Mouse (Mus musculus): ENCODE measurements around the gene Gng12.

Gng12 gene

DNA sequence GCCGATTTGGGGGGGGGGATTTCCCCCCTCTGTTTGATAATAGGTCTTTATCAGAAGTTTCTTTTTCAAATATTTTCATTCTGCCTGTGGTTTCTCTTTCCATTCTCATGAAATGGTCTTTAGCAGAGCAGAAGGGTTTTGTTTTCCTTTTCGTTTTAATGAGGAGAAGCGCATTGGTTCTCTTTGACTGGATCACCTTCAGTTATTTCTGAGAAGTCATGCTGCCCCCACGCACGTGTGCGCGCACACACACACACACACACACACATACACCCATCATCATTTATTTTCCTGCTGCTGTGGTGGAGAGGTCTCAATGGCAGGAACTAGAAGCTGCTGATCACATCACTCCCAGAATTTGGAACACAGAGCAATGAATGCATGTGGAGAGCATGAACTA is 20.8 kb downstream of the Gng12 start:
- no peak for DNase-seq (ENCODE audit: low spot score in 2 of 2)

DNA sequence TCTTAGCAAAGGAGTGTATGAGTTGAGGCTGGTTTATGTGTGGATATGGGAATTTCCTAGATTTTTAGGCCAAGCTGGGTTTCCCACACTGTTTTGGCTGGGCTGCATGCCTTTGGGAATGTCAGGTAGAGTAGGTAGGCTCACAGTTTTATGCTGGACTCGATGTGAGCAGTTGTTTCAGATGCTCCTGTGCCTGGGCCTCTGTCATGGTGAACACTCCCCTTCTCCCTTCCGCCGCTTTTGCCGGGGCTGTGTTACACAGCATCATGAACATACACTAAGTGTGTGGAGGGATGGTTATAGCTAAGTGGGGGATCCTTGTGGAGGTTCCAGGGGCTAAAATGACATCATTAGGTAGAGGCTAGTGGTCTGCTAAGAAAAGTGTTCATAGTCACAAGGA is 24.6 kb downstream of the Gng12 start:
- DNase-seq (ENCODE audit: low spot score in 2 of 2) = no peak

DNA sequence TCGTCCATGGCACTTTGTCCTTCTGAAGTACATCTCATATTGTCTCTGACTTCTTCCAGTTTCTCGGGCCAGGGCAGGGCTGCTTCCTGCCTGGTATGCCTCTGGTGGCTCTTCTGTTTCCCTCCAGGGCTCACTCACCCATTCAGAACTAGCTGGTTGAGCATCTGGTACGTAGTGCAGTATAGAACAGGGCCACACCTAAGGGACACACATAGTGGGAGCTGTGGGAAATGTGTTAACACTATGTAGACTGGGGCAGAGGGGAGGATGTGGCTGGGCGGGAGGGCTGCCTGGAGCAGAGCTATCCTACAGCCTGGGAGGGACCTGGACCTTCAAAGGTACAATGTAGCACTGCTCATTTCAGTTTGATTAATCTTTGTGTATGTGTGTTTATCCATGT is 25.6 kb downstream of the Gng12 start:
- no peak for DNase-seq (ENCODE audit: low spot score in 2 of 2)

DNA sequence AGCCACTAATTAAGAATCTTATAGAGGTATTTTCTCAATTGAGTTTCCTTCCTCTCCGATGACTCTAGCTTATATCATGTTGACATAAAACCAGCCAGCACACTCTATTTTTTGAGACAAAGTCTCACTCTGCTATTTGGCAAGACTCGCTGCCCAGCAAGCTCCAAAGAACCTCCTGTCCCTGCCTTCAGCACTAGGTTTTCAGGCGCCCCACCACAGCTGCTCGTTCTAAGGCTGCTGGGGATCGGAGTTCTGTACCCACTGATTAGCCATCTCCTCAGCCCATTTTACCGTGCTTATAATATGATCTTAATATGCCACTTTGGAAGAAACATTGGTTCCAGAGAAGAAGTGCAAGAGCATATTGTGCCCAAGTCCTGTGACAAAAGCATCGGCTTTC is 26.3 kb downstream of the Gng12 start:
- no peak for DNase-seq (ENCODE audit: low spot score in 2 of 2)

DNA sequence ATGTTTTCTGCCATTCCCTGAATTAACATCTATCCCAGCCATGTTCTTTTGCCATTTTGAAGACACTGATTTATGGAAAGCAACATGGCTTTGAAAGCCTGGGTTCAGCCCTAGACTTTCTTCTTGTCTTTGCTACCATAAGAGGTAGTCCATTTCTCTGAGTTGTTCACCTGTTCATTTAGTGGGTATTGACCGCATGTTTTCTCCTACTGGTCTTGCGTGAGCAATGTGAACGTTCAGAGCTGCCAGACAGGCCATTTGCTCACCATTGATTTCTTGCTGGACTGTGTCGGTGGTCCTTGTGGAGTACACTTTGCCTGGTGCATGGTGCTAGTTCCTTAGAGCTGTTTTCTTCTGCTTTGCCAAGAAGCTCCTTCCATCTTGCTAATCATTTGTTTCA is 27.7 kb downstream of the Gng12 start:
- no peak for DNase-seq (ENCODE audit: low spot score in 2 of 2)

DNA sequence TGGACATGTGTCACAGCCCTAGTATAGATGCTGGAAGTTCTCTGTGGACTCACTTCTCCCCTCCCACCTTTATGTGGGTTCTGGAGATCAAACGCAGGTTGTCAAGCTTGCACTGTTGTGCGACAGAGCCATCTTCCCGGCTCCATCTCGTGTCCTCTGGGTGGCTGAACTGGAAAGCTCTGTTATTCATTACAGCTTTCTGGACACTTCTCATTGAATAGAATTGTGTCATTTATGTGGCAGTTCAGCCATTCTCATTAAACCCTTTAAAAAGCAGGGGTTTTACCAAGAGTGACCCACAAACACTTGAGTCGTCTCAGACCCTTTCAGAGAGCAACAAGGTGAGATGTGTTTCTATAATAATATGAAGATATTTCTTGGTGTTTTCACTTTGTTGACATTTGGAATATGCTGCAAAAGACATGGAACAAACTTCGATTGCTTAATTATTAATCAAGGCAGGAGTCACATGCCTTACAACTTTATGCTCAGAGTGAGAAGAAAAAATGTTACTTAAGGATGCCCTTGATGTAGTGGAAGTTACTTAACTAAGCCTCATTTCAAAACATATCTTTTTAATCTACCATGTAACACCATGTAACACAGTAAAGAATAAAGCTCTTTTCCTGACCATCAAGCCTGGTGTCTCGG is 28.2 kb downstream of the Gng12 start:
- DNase-seq (ENCODE audit: low spot score in 2 of 2) = no peak

DNA sequence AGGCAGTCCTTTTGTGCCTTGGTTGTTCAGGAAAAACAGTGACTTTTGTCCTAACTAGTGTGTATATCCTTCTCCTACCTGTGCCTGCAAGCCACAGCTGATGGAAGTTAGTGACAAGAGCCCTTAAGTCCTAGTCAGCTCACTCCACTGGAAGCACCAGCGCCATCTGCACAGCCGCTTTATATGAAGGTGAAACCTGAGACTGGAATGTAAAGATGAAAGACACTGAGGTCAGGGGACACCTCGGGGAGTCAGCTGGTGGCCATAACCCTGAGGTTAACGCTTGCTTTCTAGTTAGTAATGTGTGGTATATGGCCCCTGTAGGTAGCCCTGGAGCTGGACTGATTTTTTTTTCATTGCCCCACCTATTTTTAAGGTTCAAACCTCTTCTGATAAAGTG is 30.1 kb downstream of the Gng12 start:
- DNase-seq (ENCODE audit: low spot score in 2 of 2) = no peak

DNA sequence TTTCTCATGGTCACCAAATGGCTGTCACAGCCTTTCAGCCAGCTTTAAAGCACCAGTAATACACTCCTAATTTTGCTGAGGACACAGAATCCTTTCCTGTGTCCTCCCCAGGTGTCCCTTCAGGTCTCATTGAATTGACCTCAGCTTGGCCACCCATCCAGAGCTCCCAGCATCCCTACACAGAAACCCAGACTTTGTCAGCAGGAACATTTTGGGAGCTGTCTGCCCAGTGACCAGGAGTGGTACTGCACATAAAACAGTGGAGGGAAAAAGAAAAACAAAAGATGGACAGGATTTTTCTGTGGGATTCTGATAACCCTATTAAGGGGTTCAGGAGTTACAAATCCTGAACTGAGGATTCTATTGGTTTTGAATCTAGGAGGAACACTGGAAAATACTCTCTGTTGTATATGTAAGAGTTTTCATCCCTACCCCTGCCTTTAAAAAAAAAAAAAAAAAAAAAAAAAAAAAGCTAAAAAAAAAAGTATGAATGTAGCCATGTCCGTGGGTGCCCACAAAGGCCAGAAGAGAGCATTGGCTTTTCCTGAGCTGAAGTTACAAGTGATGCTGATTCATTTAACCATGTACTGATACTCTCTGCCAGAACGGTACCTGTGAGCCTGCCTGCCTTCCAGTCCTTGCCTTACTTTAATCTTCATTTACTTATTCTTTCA is 32.9 kb downstream of the Gng12 start:
- no peak for DNase-seq (ENCODE audit: low spot score in 2 of 2)

DNA sequence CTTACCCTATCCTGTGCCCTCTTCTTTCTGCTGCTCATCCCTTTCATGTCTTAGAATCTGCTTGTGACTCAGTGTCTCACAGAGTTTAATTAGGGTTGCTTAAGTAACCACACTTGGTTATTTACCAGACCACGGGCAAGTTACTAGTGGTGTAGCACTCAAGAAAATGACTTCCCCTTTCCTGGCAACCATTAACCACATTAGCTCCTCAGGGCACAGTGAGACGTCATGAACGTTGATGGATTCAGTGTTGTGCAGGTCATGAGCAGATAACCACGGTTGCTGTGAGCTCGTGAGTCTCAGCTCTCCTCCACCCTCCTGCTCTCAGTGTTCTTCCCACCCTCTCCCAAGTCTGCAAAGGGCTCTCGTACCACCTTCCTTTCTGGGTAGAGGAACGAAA is 33.5 kb downstream of the Gng12 start:
- no peak for DNase-seq (ENCODE audit: low spot score in 2 of 2)

DNA sequence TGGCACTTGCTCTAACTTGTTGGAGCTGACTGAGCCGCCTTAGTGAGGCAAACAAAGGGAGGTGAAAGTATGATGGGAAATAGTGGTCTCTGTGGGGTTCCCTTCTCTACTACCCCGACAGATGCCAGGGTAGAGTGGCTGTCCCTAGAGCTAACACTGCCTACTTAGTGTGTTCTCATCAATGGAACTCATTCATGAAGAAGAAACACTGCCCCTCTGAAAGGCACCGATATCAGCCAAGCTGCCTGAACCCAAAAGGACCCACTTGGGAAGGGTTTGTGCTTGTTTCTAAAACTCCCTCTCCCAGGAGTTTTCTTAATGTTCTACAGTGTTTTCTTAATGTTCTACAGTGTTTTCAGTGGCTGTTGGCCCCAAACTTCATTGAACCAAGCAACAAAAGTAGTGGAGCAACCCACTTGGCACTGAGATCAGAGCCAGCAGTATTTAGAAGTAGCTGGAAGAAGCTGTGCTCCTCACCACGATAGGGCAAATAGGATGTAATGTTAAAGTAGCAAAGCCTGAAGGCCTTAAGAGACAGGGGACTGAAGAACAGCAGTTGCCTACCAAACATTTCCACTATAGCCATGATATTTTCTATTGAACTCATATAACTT is 36.1 kb downstream of the Gng12 start:
- DNase-seq (ENCODE audit: low spot score in 2 of 2) = no peak

DNA sequence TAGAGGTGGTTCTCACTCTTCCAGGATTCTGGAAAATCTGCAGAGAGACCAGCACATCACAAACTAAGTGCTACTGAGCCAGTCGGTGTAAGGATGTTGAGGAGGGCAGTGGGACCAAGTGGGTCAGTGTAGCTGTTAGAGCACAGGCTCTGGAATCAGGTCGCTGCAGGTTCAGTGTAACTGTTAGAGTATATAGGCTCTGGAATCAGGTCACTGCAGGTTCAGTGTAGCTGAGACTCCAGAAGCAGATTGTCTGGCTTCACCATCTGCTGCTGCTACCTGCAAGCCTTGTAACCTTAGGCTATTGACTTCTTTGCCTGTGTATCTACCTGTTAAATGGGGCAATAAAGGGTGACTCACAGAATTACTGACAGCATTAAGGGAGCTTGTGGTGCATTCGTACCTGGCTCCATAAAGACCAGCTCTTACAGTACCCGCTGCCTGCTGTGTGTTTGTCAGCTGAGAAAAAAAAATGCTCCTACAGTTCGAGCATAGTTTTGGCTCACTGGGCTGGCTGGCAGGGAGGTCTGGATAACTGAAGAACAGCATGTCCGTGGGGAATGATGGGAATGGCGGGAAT is 44.5 kb downstream of the Gng12 start:
- no peak for DNase-seq (ENCODE audit: low spot score in 2 of 2)

DNA sequence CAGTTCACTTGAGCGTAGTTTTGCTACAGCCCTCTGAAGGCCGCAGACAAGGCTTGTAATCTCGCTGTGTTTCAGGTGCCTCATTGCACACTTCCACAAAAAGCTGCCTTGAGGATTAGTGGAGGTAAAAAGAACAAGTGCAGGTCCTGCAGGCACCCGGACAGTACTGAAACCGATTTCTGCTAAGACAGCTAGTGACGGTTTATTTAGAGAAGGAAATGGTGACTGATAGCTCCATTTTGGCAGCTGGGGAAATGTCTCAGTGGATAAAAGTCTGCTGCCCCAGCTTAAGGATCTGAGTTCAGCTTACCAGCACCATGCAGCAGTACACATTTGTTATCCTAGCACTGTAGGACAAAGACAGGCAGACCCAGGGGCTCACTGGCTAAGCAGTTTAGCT is 45.6 kb downstream of the Gng12 start:
- DNase-seq (ENCODE audit: low spot score in 2 of 2) = no peak

DNA sequence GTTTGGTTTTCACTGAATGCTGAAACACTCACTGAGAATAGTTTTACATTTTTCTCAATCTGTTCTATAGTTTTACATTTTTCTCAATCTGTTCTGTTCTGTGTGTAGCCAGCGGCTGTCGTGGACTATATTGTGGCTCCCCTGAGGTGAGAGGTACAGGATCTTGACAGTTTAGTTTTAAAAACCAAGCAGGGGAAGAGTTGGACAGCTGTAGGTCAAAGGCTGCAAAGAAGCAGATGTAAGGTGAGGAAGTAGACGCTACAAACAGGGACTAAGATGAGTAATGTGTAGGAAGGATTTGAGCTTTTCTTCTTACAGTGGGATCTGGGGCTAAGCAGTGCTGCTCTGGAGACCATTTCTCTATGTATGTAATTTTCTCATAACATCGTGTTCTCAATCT is 46.6 kb downstream of the Gng12 start:
- no peak for DNase-seq (ENCODE audit: low spot score in 2 of 2)

DNA sequence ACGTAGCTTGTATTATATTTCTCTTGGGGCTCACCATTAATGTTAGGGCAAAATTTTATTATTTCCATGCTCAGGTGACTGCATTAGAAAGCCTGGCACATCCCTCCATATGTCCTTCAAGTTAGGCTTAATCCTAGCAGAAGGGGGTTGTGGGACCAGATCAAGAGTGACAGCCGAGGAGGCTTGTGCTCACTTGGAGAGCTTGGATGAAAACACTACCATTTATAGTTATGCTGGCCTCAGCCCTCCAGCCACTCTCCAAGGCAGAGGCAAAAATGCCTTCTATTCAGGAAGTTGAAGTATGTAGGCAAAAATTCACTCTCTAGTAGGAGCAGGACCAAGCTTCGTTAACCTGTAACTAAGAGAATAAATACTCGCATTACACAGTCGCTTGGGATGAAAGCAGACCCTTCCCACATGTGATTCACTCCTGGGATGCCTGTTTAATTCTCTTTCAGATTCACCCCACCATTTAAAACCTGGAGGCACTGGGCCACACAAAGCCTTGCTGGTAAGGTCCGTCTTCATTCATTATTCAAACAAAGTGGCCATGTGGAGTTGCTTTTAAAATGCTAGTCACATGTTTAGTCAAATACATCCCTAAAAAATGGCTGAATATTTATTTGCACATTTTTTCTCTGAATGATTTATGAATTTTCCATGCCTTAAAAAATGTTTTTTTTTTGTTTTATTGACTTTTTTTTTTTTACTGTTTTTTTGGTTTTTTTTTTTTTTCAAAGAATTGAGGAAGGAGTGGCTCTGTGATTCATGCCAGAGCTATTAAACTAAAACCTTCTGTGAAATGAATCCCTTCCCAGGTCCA is 47.4 kb downstream of the Gng12 start:
- no peak for DNase-seq (ENCODE audit: low spot score in 2 of 2)

DNA sequence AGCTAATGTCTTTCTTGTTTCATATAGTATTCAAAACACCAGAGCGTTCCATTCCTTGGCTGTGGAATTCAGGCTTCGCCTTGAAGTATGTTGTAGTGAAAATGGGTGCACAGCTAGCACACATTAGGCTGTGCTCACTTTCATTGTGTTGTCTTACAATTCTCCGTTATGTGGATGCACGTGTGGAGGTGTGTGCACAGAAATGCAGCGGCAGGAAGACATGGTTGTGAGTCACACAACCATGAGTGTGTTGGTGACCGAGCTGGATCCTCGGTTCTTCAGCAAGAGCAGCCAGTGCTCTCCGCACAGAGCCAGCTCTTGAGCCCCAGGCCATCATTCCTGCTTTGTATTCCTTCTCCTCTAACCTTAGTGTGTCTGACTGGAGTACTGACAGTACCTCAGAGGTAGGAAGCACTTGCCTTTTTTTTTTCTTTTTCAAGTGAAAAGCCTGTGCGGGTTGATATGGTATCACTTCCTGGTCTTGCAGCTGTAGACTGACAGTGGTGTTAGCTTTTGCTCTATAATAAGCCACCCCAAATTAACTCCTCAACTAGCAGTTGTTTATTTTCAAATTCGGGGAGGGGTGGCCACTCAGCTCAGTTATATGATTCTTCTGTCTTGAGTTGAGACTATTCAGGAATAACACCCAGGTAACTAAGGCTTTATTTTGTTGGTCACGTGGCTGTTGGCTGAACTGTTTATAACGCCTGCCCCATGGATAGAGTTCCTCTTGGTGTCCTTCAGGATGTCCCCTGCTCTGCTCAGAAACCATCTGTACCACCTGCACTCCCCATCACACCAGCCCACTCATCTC is 48.2 kb downstream of the Gng12 start:
- DNase-seq (ENCODE audit: low spot score in 2 of 2) = no peak

DNA sequence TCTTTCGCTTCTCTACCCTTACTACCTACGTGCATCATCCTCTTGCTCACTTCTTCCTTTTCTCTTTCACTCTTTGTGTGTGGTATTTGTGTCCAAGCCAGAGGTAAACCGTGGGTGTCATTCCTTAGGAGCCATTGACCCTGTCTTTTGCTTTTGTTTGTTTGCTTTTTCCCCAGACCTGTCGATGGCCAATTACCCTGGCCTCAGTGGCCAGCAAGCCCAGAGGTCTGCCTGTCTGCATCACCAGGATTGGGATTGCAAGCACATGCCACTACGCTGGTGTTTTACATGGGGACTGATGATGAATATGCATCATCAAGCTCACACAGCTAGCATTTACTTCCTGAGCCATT is 48.8 kb downstream of the Gng12 start:
- DNase-seq (ENCODE audit: low spot score in 2 of 2) = no peak

DNA sequence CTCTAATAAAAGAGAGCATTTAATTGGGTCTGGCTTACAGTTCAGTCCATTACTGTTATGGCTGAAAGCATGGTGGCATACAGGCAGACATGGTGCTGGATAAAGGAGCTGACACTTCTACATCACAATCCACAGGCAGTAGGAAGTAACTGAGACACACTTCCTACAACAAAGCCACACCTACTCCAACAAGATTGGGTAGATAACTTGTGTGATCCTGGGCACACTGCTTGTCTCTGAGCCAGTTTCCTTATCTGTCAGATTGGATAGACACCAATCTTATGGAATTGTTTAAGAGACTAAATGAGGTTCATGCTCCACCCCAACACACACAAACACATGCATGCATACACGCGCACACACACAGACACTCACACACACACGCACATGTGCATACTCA is 51.9 kb downstream of the Gng12 start:
- no peak for DNase-seq (ENCODE audit: low spot score in 2 of 2)

DNA sequence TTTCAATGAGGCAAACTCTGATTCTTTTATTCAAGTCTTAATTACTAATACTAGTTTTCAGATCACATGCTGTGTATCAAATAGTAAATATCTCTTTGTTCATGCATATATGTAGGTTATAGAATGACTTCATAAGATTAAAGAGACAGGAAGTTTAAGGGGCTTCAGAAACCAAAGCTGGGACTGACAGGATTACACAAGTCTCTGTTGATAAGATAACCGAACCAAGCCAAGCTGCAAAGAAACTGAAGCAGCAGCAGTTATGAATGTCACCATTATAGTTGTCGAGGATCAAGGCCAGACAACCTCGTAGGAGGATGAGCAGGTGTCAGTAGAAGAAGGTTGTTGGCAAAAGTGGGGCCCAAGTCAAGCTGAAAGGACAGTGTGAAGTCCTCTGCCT is 52.7 kb downstream of the Gng12 start:
- no peak for DNase-seq (ENCODE audit: low spot score in 2 of 2)

DNA sequence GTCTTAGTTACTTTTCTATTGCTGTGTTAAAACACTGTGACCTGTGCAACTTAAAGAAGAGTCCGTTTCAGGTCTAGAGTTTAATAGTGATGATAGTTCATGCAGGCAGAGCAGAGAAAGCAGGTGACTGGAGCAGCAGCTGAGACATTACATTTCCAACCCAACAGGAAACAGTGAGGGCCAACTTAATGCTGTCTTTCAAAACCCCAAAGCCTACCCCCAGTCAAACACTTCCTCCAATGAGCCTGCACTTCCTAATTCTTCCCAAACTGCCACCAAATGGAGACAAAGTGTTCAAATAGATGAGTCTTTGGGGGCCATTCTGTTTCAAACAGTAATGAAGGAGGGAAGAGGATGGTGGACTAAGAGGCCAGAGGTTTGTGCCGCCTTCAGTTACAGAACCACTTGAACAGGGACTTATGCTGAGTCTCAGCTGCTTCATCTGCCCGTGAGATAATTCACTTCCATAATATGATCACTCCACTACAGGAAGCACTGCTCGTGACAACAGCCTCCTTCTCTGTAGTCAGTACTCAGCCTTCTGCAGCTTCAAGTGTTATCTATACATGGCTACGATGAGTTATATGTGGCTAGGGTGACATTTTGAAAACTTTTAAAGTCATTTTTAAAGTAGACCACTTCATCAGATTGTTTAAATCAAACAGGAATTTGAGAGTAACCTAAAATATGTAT is 55.7 kb downstream of the Gng12 start:
- DNase-seq (ENCODE audit: low spot score in 2 of 2) = no peak

DNA sequence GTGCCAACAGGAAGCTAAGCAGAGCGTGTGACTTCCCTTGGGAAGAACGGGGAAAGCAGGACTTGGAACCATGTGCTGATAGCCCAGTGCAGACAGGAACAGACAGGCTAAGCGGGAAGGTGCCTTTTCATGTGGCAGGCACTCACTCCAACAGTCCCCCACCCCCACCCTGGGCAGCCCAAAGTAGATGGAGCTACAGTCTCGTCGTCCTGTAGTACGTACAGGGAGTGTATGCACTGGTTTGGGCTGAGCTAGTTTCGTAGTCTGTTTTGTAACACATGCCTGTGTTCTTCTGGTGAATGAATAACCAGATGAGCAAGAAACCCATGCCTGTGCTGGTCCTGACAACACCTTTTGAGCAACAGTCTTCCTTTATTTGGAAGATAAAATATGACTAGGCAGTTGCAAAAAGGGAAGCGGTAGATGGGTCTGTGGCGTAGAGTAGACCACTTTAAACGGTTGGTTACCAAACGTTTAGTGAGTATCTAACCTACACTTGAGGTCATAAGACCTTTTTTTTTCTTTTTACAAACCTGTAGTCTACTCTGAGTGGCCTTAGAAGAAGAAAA is 57.8 kb downstream of the Gng12 start:
- DNase-seq (ENCODE audit: low spot score in 2 of 2) = no peak

Data from spleen, postnatal 4 days (tissue).